Mouse (Mus musculus) forebrain, embryonic 14.5 days (tissue): ENCODE data around the gene Top2a. TPM values are rescaled to one million over a fixed set of nuclear protein-coding genes. Genes with fewer than 3 reads are reported as not detected.

Experiments used
- ATAC-seq: fragments of 200-750 bp; cut with Nextera tagmentation; 2 replicates; pipeline ENCODE4 v1.8.0; 2017; ENCODE audit warnings: mild to moderate bottlenecking, moderate library complexity
- DNase-seq: peaks from one replicate; pipeline ENCODE4 v3.0.0-alpha.2; 2015; ENCODE audit warnings: low spot score
- H3K27ac ChIP-seq: fragments of 300-500 bp; sonication (generic); 2 replicates; pipeline ENCODE4 v1.5.1; 2014; ENCODE audit warnings: low read depth, mild to moderate bottlenecking, control low read depth, low read length, moderate library complexity
- H3K27me3 ChIP-seq: fragments of 300-500 bp; sonication (generic); replicated peaks from 2 replicates; pipeline ENCODE4 v1.6.1; 2014; ENCODE audit warnings: low read length, control low read depth, mixed read lengths; ENCODE audit not compliant: control insufficient read depth, insufficient read depth
- H3K36me3 ChIP-seq: fragments of 300-500 bp; sonication (generic); 2 replicates; pipeline ENCODE4 v1.6.1; 2014; ENCODE audit warnings: low read length, control low read depth; ENCODE audit not compliant: control insufficient read depth, insufficient read depth
- H3K4me1 ChIP-seq: fragments of 300-500 bp; sonication (generic); 2 replicates; pipeline ENCODE4 v1.6.1; 2014; ENCODE audit warnings: antibody characterized with exemption, low read length, control low read depth; ENCODE audit not compliant: control insufficient read depth, insufficient read depth
- H3K4me2 ChIP-seq: fragments of 300-500 bp; sonication (generic); 2 replicates; pipeline ENCODE4 v1.6.1; 2014; ENCODE audit warnings: mild to moderate bottlenecking, control low read depth, low read length
- H3K4me3 ChIP-seq: fragments of 300-500 bp; sonication (generic); 2 replicates; pipeline ENCODE4 v1.5.1; 2014; ENCODE audit warnings: low read depth, low read length, control low read depth
- H3K9ac ChIP-seq: fragments of 300-500 bp; sonication (generic); 2 replicates; pipeline ENCODE4 v1.6.1; 2014; ENCODE audit warnings: mild to moderate bottlenecking, low read length, control low read depth, moderate library complexity
- H3K9me3 ChIP-seq: fragments of 300-500 bp; sonication (generic); replicated peaks from 2 replicates; pipeline ENCODE4 v1.6.1; 2016; ENCODE audit warnings: low read length, control low read depth, mixed read lengths; ENCODE audit not compliant: control insufficient read depth
- WGBS: fragments of 180-500 bp; shearing (Covaris S2); extraction: QIAGEN DNeasy Blood & Tissue Kit; methylation state at CpG from one replicate; pipeline ENCODE4 v1.1.7; 2014; 5-methylcytosine and 5-hydroxymethylcytosine counted together
- polyA plus RNA-seq: library from polyadenylated mRNA; unstranded; fragments of >200 nt; fragmentation: Nextera tagmentation; extraction: Ambion mirVana; gene quantifications from 2 replicates; pipeline ENCODE4 v1.2.1, GENCODE M21; 2014

The Top2a gene
- polyA plus RNA-seq, 1 experiment from 2014 or later: 150 TPM

DNA sequence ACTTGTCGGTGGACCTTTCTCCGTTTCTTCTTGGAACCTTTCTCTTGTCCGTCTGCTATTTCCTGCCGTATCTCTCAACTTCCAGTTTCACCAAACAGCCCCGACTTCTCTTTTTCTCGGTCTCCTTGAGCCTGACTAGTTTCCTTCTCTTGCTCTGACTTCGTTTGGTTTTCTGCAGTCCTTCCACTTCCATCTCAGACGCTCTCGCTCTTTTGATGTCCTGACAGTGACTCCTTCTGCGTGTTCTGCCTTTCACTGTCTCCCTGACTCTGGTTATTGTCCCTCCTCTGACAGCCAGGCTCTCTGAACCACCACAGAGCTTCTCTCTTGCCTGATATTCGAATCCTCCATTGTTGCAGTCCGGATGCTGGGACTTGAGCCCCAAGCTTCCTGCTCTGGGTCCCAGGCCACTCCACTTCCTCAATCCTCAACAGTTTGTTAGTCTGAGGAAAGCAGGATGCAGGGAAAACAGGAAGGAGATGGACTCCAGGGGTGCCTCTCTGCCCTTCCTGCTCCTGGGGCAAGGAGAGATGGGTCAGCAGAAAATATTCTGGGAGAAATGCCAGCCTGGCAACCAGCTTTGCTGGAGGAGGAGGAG lies 18.9 kb upstream of the Top2a start:
- Histone ChIP-seq H3K4me3 (peak overlapping the region; percentile 62; the same call in 1 of the 2 replicates), H3K36me3 (no peaks in the 10 kb centered on the region), H3K4me2 (peak overlapping the region; percentile 97), H3K9ac (peak overlapping the region; percentile 22), H3K4me1 (peaks cover 4% of the 10 kb centered on the region; the same call in 1 of the 2 replicates), H3K27ac (peak overlapping the region; percentile 46; the same call in 1 of the 2 replicates), H3K27me3 (no peaks in the 10 kb centered on the region), H3K9me3 (no peaks in the 10 kb centered on the region)
- WGBS: 56% methylated on average over 12 of the region's 12 CpGs
- DNase-seq: no peak
- no peak for ATAC-seq

DNA sequence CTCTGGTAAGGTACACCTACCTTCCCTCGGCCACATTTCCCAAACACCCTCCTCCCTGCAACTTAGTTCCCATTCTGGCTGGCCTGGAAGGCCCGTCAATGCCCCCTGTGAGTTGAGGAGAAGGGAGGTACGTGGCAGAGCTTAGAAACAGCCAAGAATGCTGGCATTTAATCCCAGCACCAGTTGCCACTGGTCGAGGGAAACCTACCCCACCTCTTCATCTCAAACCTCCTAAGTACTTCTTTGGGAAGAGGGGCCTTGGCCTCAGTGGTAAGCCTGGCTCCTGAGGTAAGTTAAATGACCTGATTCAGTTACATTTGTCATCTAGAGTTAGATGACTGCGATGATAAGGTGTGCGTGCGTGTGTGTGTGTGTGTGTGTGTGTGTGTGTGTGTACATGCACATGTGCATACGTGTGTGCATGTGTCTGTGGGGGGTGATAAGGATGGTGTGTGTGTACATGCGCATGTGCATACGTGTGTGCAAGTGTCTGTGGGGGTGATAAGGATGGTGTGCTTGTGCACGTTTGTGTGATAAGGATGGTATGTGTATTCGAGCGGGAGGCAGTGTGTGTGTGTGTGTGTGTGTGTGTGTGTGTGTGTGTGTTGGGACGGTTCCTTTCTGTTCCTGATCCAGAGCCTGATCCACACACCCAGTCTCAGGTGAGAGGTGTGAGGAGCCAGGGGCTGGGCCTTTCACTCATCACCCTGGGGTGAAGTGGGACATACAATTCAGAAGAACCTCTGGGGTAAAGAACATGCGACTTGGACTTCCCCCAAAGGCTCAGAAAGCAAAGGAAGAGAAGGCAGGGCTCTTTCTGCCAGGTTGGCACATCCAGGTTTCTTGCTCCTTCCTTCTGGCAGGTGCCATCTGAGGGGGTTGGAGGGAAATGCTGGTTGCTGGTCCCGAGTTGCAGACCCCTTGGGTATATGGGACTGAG lies 18.1 kb upstream of the Top2a start:
- H3K27me3 ChIP-seq: no peaks in the 10 kb centered on the region
- H3K9ac ChIP-seq: peak overlapping the region; percentile 76
- DNase-seq (no peak), ATAC-seq (no peak)
- no peaks in the 10 kb centered on the region for H3K36me3 ChIP-seq
- H3K27ac ChIP-seq: peak overlapping the region; percentile 74
- peak overlapping the region; percentile 62 for H3K4me3 ChIP-seq
- H3K4me1 ChIP-seq: peaks cover 4% of the 10 kb centered on the region; the same call in 1 of the 2 replicates
- H3K9me3 ChIP-seq: no peaks in the 10 kb centered on the region
- peak overlapping the region; percentile 97 for H3K4me2 ChIP-seq
- WGBS: 52% methylated on average over 16 of the region's 16 CpGs

DNA sequence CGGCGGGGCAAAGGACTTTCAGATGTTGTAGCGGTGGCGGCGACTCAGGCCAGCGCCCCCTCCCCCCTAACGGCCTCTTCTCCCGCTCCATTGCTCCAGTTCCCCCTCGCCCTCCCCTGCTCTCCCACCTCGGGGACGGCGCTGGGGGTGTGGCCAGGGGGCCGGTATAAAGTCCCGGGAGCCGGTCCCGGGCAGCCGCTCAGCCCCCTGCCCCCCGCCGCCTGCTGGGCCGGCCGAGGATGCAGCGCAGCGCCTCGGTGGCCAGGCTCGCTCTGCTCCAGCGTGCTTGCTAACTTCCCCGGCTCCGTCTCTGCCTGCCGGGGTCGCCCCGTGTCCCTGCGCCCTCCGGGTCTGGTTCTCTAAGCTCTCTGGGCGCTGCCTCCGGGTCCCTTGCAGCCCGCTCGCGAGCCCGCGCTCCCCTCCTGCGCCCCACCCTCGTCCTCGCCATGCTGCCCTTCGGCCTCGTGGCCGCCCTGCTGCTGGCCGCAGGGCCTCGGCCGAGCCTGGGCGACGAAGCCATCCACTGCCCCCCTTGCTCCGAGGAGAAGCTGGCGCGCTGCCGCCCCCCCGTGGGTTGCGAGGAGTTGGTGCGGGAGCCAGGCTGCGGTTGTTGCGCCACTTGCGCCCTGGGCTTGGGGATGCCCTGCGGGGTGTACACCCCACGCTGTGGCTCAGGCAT lies 17.2 kb upstream of the Top2a start, which contains the start of gene Igfbp4:
TSS of gene Igfbp4 (plus strand) at position 194 of the 679 bp plus-strand sequence.
- peaks cover 4% of the 10 kb centered on the region; the same call in 1 of the 2 replicates for H3K4me1 ChIP-seq
- ATAC-seq (peak; percentile 77), DNase-seq (peak; percentile 75)
- H3K36me3 ChIP-seq: no peaks in the 10 kb centered on the region
- H3K9me3 ChIP-seq: no peaks in the 10 kb centered on the region
- H3K4me3 ChIP-seq: peak within 1 kb of the TSS; percentile 62
- H3K9ac ChIP-seq: peak within 1 kb of the TSS; percentile 76
- H3K27ac ChIP-seq: peak within 1 kb of the TSS; percentile 74
- H3K4me2 ChIP-seq: peak within 1 kb of the TSS; percentile 97
- no peaks in the 10 kb centered on the region for H3K27me3 ChIP-seq
- 0% methylated on average over 51 of the region's 63 CpGs for WGBS

DNA sequence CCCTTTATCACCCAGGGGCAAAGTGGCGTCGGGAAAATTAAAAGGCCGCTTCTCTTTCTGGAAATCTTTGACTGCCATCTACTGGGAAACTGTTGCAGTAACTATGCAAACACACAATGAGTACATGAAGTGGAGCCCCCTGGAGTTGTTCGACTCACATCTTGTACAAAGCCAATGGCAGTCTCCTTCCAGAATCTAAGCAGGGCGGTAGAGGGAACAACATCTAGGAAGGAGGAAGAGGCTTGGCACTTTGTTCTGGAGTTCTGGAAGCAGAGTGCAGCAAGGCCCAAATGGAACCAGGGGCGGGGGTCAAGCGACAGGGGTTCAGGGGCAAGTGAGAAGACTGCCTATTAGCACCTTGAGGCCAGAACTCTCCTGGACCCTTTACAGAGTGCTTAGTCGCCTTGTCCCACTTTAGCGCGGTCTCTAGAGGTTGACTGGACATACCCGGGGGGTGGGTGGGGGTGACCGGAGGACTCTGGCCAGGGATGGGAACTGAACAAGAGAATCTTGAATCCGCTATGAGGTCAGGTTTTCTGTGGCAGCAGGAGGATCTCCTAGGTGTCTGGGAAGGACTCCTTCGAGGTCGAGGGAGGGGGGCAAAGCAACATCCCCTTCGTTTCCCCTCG lies 16.5 kb upstream of the Top2a start:
- Histone ChIP-seq H3K4me3 (peak overlapping the region; percentile 62), H3K9ac (peak overlapping the region; percentile 76), H3K4me1 (peaks cover 4% of the 10 kb centered on the region; the same call in 1 of the 2 replicates), H3K4me2 (peak overlapping the region; percentile 97), H3K36me3 (no peaks in the 10 kb centered on the region), H3K9me3 (no peaks in the 10 kb centered on the region), H3K27me3 (no peaks in the 10 kb centered on the region), H3K27ac (peak overlapping the region; percentile 74)
- WGBS: under 1% methylated on average over 17 of the region's 17 CpGs
- DNase-seq: peak; percentile 86
- ATAC-seq: peak; percentile 50; the same call in 1 of the 2 replicates

DNA sequence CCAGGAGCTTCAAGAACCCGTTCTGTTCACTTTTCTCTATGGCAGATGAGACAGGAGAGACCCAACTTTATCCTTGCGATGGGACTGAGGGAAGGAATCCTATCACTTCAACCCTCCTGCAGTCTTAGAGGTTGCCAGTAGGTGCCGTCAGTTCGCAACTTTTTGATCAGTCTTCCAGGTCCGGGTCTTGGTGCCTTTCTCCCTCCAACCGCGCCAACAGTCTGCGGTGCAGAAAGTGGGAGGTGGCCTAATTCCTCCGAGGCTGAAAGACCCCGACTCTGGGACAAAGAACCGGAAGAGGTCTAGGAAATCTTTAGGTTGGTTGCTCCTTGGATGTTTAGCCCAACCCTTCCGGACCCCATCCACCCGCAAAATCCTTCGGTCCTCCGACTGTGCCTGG lies 15.8 kb upstream of the Top2a start:
- H3K4me3 ChIP-seq: peak overlapping the region; percentile 62
- H3K9ac ChIP-seq: peak overlapping the region; percentile 76
- under 1% methylated on average over 15 of the region's 15 CpGs for WGBS
- H3K27me3 ChIP-seq: no peaks in the 10 kb centered on the region
- H3K4me2 ChIP-seq: peak overlapping the region; percentile 97
- peak; percentile 96 for DNase-seq
- peak overlapping the region; percentile 74 for H3K27ac ChIP-seq
- peaks cover 4% of the 10 kb centered on the region; the same call in 1 of the 2 replicates for H3K4me1 ChIP-seq
- H3K9me3 ChIP-seq: no peaks in the 10 kb centered on the region
- ATAC-seq: peak; percentile 90
- H3K36me3 ChIP-seq: no peaks in the 10 kb centered on the region

DNA sequence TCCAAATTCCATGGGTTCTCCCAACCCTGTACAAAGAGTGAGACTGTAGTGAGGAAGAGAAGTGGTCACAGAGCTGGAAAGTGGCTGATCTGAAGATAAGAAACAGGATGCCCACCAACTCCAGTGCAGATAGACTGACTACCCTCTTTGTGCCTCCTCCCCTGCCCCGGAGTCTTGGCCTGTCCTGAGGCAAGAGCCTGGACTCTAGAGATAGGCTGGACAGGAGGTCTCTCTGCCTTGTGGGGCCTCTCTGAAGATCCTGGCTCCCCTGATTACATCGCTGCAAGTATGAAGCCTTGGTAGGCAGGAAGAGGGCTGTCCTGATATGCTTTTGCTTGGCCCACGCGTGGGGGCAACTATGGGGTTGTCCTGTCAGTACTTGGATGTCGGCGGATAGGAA lies 12.3 kb upstream of the Top2a start:
- Histone ChIP-seq H3K27me3 (no peaks in the 10 kb centered on the region), H3K4me2 (no peak overlapping the region), H3K4me1 (no peaks in the 10 kb centered on the region), H3K27ac (no peak overlapping the region), H3K36me3 (no peaks in the 10 kb centered on the region), H3K4me3 (no peak overlapping the region), H3K9me3 (no peaks in the 10 kb centered on the region), H3K9ac (no peak overlapping the region)
- 77% methylated on average over 6 of the region's 6 CpGs for WGBS
- DNase-seq: no peak
- ATAC-seq: no peak

DNA sequence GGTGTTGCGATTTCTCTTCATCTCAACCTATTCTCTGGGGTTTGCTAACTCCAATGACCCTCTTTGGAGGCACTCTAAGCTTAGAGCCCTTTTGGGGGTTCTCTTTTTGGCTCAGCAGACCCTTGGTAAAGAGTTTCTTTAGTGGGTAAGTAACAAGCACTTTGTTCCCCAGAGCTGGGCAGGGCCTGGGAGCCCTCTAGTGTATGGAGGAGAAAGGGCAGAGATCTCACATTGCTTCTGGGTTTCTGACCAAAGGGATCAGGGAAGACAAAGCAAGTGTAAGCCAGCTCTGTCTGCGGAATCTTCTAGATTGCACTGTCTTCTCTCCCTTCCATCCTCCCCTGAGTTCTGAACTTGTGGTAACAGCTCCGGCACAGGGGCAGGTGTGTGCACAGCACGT lies 11.4 kb upstream of the Top2a start:
- no peak overlapping the region for H3K4me3 ChIP-seq
- DNase-seq (no peak), ATAC-seq (no peak)
- no peaks in the 10 kb centered on the region for H3K4me1 ChIP-seq
- no peaks in the 10 kb centered on the region for H3K36me3 ChIP-seq
- no peak overlapping the region for H3K4me2 ChIP-seq
- no peak overlapping the region for H3K9ac ChIP-seq
- no peak overlapping the region for H3K27ac ChIP-seq
- no peaks in the 10 kb centered on the region for H3K27me3 ChIP-seq
- H3K9me3 ChIP-seq: no peaks in the 10 kb centered on the region
- WGBS: 74% methylated on average over 4 of the region's 4 CpGs

DNA sequence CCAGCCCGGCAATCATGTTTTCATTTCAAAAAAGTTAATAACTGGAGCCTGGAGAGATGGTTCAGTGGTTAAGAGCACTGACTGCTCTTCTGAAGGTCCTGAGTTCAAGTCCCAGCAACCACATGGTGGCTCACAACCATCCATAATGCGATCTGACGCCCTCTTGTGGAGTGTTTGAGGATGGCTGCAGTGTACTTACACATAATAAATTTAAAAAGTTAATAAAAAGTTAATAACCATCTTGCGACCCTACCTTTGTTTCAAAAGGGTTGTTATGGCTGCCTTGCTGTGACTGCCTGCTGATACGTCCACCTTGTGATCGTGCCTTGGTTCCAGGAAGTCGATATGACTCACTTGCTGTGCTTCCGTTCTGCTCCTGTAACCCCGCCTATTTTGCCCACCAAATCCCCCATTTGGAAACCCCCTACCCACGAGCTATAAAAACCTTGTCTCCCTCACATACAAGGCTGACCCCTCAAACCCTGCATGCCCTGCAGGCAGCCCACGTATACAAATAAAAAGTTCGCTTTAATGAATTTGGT lies 3.0 kb upstream of the Top2a start:
- Histone ChIP-seq H3K4me1 (peaks cover 2% of the 10 kb centered on the region; the same call in 1 of the 2 replicates), H3K27me3 (no peaks in the 10 kb centered on the region), H3K36me3 (0 out of 2 replicates have a peak, but pooled peaks cover under 1% of the 10 kb centered on the region), H3K4me2 (no peak overlapping the region), H3K9me3 (no peaks in the 10 kb centered on the region), H3K4me3 (no peak overlapping the region), H3K9ac (no peak overlapping the region), H3K27ac (no peak overlapping the region)
- DNase-seq: no peak
- no peak for ATAC-seq
- WGBS: 85% methylated on average over 12 of the region's 12 CpGs
